Mouse (Mus musculus) embryonic fibroblast, embryonic 13.5 days (primary cell): ENCODE measurements around the gene Lmo4.

Source experiments
- CTCF ChIP-seq: IDR thresholded peaks from 2 replicates; pipeline ENCODE4 v1.5.1; 2011; ENCODE audit warnings: mild to moderate bottlenecking, control low read depth, low read length, moderate library complexity, borderline replicate concordance; ENCODE audit not compliant: insufficient read depth
- POLR2A ChIP-seq: IDR thresholded peaks from 2 replicates; pipeline ENCODE4 v1.6.1; 2011; ENCODE audit warnings: low read depth, mild to moderate bottlenecking, control low read depth, low read length, moderate library complexity

- TF ChIP-seq CTCF (no peak), POLR2A (no peak)
These were observed 42.9 kb downstream of the Lmo4 start for GRCm38 (mm10) chr3:144162156-144162555.
